Mouse (Mus musculus): ENCODE data around the gene Tmem95. TPM values are rescaled to one million over a fixed set of nuclear protein-coding genes. Genes with fewer than 3 reads are reported as not detected.

The Tmem95 gene
- polyA plus RNA-seq, 1 experiment from 2014 or later: not detected

DNA sequence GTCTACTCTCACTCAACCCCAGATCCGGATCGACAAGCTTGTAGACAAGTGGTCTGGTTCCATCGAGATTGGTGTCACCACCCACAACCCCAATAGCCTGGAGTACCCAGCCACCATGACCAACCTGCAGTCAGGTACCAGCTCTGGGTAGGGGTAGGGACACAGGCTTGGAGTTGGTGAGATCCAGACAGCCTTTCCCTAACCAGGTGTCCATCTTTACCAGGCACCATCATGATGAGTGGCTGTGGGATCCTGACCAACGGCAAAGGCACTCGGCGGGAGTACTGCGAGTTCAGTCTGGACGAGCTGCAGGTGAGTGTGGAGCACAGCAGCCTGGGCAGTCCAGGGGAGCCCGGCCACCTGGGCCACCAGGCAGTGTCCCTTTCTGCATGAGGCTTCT is 26.5 kb upstream of the Tmem95 start:
- 92% methylated on average over 9 of the region's 9 CpGs for WGBS
- H3K4me1 ChIP-seq: peaks cover 18% of the 10 kb centered on the region
- no peak overlapping the region for H3K4me2 ChIP-seq (replicated peaks)
- no peak overlapping the region for H3K27ac ChIP-seq
- H3K36me3 ChIP-seq: peaks cover 57% of the 10 kb centered on the region
- no peaks in the 10 kb centered on the region for H3K9me3 ChIP-seq
- H3K4me3 ChIP-seq: no peak overlapping the region
- no peak overlapping the region for H3K9ac ChIP-seq
- no peaks in the 10 kb centered on the region for H3K27me3 ChIP-seq (replicated peaks)
- ATAC-seq (ENCODE audit: low FRiP score, low read depth): no peak

- H3K4me2 ChIP-seq (replicated peaks): peak overlapping the region; percentile 86
- H3K36me3 ChIP-seq: peaks cover 45% of the 10 kb centered on the region
- H3K4me1 ChIP-seq: peaks cover 21% of the 10 kb centered on the region
- ATAC-seq (ENCODE audit: low FRiP score, low read depth): no peak
- WGBS: 88% methylated on average over 13 of the region's 13 CpGs
- H3K9me3 ChIP-seq: no peaks in the 10 kb centered on the region
- no peaks in the 10 kb centered on the region for H3K27me3 ChIP-seq (replicated peaks)
- H3K9ac ChIP-seq: no peak overlapping the region
- peak overlapping the region; percentile 77 for H3K4me3 ChIP-seq
- no peak overlapping the region for H3K27ac ChIP-seq
These were observed 25.2 kb upstream of the Tmem95 start for GRCm38 (mm10) chr11:69902972-69903371.

- Histone ChIP-seq H3K4me3 (peak overlapping the region; percentile 77), H3K4me1 (peaks cover 21% of the 10 kb centered on the region), H3K4me2 (replicated peaks) (peak overlapping the region; percentile 86), H3K36me3 (peaks cover 35% of the 10 kb centered on the region), H3K9me3 (no peaks in the 10 kb centered on the region), H3K27ac (peak overlapping the region; percentile 83), H3K9ac (peak overlapping the region; percentile 93), H3K27me3 (replicated peaks) (no peaks in the 10 kb centered on the region)
- WGBS: under 1% methylated on average over 39 of the region's 39 CpGs
- no peak for ATAC-seq (ENCODE audit: low FRiP score, low read depth)
These were observed 24.2 kb upstream of the Tmem95 start for GRCm38 (mm10) chr11:69901993-69902392.

DNA sequence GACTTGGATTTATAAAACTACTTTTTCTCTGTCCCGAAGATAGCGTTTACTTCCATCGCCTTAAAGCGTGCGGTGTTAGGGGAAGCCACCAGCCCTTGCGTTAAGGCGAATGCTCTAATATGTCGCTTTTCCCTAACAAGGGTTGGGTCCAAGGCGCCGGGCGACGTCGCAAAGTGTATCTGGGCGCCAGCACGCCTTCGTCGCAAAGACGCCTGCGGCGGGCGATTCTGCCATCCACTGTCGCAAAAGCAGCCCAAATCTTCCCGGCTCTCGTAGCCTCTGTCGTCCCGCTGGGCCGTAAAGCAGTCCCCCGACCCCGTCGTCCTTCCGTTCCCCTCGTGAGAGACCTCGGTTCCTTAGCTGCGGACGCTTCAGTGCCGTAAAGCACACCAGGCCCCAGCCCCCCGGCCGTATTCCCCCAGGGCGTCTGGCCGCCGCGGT is 23.6 kb upstream of the Tmem95 start:
- Histone ChIP-seq H3K36me3 (peaks cover 30% of the 10 kb centered on the region), H3K4me1 (peaks cover 21% of the 10 kb centered on the region), H3K27ac (peak overlapping the region; percentile 83), H3K4me2 (replicated peaks) (peak overlapping the region; percentile 86), H3K4me3 (peak overlapping the region; percentile 77), H3K9ac (peak overlapping the region; percentile 93), H3K9me3 (no peaks in the 10 kb centered on the region), H3K27me3 (replicated peaks) (no peaks in the 10 kb centered on the region)
- WGBS: under 1% methylated on average over 42 of the region's 42 CpGs
- peak; percentile 83 for ATAC-seq (ENCODE audit: low FRiP score, low read depth)

- Histone ChIP-seq H3K27ac (peak within 1 kb of the TSS; percentile 83), H3K9ac (peak within 1 kb of the TSS; percentile 93), H3K27me3 (replicated peaks) (no peaks in the 10 kb centered on the region), H3K4me3 (peak within 1 kb of the TSS; percentile 77), H3K4me2 (replicated peaks) (peak within 1 kb of the TSS; percentile 86), H3K36me3 (peaks cover 23% of the 10 kb centered on the region), H3K4me1 (peaks cover 21% of the 10 kb centered on the region), H3K9me3 (no peaks in the 10 kb centered on the region)
- peak; percentile 94 for ATAC-seq (ENCODE audit: low FRiP score, low read depth)
- under 1% methylated on average over 38 of the region's 38 CpGs for WGBS
These were observed 22.9 kb upstream of the Tmem95 start, which contains the start of the genes 2810408A11Rik and Neurl4 for GRCm38 (mm10) chr11:69900471-69901405. 2810408A11Rik (minus strand) TSS chr11:69900987. Neurl4 (plus strand) TSS chr11:69901072.

GRCm38 (mm10) chr11:69899870-69900269 is 22.1 kb upstream of the Tmem95 start:
- Histone ChIP-seq H3K9me3 (no peaks in the 10 kb centered on the region), H3K4me1 (peaks cover 21% of the 10 kb centered on the region), H3K27me3 (replicated peaks) (no peaks in the 10 kb centered on the region), H3K36me3 (peaks cover 14% of the 10 kb centered on the region), H3K27ac (no peak overlapping the region), H3K9ac (peak overlapping the region; percentile 93; the same call in 1 of the 2 replicates), H3K4me2 (replicated peaks) (peak overlapping the region; percentile 86), H3K4me3 (peak overlapping the region; percentile 77)
- 36% methylated on average over 4 of the region's 4 CpGs for WGBS
- ATAC-seq (ENCODE audit: low FRiP score, low read depth): no peak

GRCm38 (mm10) chr11:69895291-69895690 is 17.5 kb upstream of the Tmem95 start, which contains the start of gene Acap1:
Acap1 (minus strand) TSS chr11:69895539.
- 73% methylated on average over 4 of the region's 4 CpGs for WGBS
- Histone ChIP-seq H3K9ac (no peak within 1 kb of the TSS), H3K27me3 (replicated peaks) (no peaks in the 10 kb centered on the region), H3K4me2 (replicated peaks) (no peak within 1 kb of the TSS), H3K9me3 (no peaks in the 10 kb centered on the region), H3K4me3 (no peak within 1 kb of the TSS), H3K4me1 (peaks cover 10% of the 10 kb centered on the region), H3K36me3 (no peaks in the 10 kb centered on the region), H3K27ac (no peak within 1 kb of the TSS)
- ATAC-seq (ENCODE audit: low FRiP score, low read depth): no peak

DNA sequence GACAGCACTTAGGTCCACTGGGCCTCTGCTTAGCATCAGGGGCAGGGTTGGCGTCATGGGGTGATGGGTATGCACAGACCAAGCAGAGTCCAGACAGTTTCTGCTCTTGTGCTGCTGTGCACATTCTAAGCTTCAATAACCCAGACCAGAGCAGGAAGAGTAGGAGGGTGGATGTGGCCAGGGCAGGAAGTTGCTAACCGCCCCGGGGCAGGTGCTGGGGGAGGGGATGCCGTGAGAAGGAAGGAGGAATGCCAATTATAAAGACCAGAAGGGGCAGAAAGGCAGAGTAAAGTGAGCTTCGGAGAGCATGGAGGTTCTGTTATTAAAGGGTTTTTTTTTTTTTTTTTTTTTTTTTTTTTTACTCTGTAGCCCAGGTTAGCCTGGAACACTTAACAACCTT is 16.9 kb upstream of the Tmem95 start:
- H3K9me3 ChIP-seq: no peaks in the 10 kb centered on the region
- WGBS: 92% methylated on average over 5 of the region's 5 CpGs
- no peak for ATAC-seq (ENCODE audit: low FRiP score, low read depth)
- H3K4me1 ChIP-seq: peaks cover 7% of the 10 kb centered on the region
- H3K27me3 ChIP-seq (replicated peaks): no peaks in the 10 kb centered on the region
- H3K4me3 ChIP-seq: no peak overlapping the region
- no peak overlapping the region for H3K27ac ChIP-seq
- H3K9ac ChIP-seq: no peak overlapping the region
- no peaks in the 10 kb centered on the region for H3K36me3 ChIP-seq
- no peak overlapping the region for H3K4me2 ChIP-seq (replicated peaks)

DNA sequence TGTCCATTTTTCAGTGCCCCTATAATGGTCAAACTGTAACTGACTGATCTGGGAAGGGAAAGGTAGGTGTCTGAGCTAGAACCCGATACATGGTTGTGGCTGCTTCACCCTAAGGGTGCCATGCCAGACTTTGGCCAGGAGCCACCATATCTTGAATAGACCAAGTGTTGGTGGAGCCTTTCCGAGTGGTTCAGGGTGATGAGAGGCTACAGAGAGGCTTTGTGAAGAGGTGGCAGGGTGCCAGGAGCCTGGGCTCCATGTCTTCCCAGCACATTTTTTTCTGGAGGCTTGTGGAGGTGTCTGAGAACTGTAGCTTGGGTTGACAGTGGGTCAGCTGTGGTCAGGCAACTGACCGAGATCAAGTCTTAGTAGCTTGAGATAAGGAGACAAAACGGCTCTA is 13.7 kb upstream of the Tmem95 start:
- WGBS: 80% methylated on average over 4 of the region's 4 CpGs
- Histone ChIP-seq H3K27me3 (replicated peaks) (no peaks in the 10 kb centered on the region), H3K9me3 (no peaks in the 10 kb centered on the region), H3K9ac (no peak overlapping the region), H3K36me3 (no peaks in the 10 kb centered on the region), H3K27ac (no peak overlapping the region), H3K4me3 (no peak overlapping the region), H3K4me2 (replicated peaks) (no peak overlapping the region), H3K4me1 (no peaks in the 10 kb centered on the region)
- ATAC-seq (ENCODE audit: low FRiP score, low read depth): no peak

GRCm38 (mm10) chr11:69886907-69887635 is 9.3 kb upstream of the Tmem95 start:
- Histone ChIP-seq H3K9me3 (no peaks in the 10 kb centered on the region), H3K4me1 (no peaks in the 10 kb centered on the region), H3K36me3 (no peaks in the 10 kb centered on the region), H3K9ac (no peak overlapping the region), H3K4me3 (no peak overlapping the region), H3K27ac (no peak overlapping the region), H3K27me3 (replicated peaks) (peaks cover 4% of the 10 kb centered on the region; the same call in 1 of the 2 replicates), H3K4me2 (replicated peaks) (no peak overlapping the region)
- no peak for ATAC-seq (ENCODE audit: low FRiP score, low read depth)
- 75% methylated on average over 8 of the region's 8 CpGs for WGBS

DNA sequence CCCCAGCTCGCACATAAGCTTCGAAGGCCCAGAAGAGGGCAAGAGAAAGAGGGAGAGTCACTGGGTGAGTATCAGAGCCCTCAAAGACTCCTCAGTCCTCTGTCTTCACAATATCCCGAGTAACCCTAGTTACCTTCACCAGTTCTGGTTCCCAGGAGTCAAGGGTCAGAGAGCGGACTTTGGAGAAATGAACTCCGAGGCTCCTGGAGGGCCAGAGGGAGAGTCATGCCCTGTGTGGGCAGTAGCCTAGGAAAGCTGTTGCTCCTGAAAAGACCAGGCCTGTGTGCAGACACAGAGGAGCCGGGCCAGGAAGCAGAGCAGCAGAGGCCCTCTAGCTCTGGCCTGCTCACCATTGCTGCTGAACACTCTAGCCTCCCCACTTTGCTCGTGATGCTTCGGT is 6.8 kb upstream of the Tmem95 start:
- no peak overlapping the region for H3K9ac ChIP-seq
- H3K4me3 ChIP-seq: no peak overlapping the region
- no peaks in the 10 kb centered on the region for H3K36me3 ChIP-seq
- H3K27ac ChIP-seq: no peak overlapping the region
- peaks cover 11% of the 10 kb centered on the region; the same call in 1 of the 2 replicates for H3K27me3 ChIP-seq (replicated peaks)
- WGBS: 86% methylated on average over 8 of the region's 8 CpGs
- peaks cover 20% of the 10 kb centered on the region for H3K4me1 ChIP-seq
- no peak overlapping the region for H3K4me2 ChIP-seq (replicated peaks)
- H3K9me3 ChIP-seq: no peaks in the 10 kb centered on the region
- ATAC-seq (ENCODE audit: low FRiP score, low read depth): no peak

DNA sequence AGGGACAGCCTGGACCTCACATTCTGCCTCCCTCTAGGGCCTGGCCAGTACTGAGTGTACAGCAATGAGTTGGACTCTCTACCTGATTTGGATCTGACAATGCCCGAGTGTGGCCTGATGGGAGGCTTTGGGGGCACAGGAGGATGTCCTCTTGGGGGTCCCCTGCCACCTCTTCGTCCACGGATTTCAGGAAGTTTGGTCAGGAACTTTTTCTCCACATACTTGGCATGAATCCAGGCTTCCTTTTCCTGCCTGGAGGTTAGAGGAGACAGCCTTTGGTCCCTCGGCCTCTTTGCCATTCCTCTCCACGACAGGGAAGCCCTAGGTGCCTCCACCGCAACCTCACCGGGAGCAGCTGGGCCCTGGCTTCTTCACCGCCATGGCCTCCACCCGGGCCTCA is 6.4 kb upstream of the Tmem95 start:
- H3K27ac ChIP-seq: no peak overlapping the region
- H3K36me3 ChIP-seq: no peaks in the 10 kb centered on the region
- H3K4me2 ChIP-seq (replicated peaks): no peak overlapping the region
- H3K9me3 ChIP-seq: no peaks in the 10 kb centered on the region
- H3K27me3 ChIP-seq (replicated peaks): peaks cover 13% of the 10 kb centered on the region; the same call in 1 of the 2 replicates
- H3K4me3 ChIP-seq: no peak overlapping the region
- WGBS: 83% methylated on average over 9 of the region's 9 CpGs
- peaks cover 20% of the 10 kb centered on the region for H3K4me1 ChIP-seq
- ATAC-seq (ENCODE audit: low FRiP score, low read depth): no peak
- no peak overlapping the region for H3K9ac ChIP-seq
